Mouse (Mus musculus) bone marrow, adult 2 months (tissue): ENCODE results near the gene Ift140.
A peak's percentile ranks its signal among the peaks of the same experiment; 100 is the strongest.

ENCODE experiments used
- CTCF ChIP-seq: fragments of 200-500 bp; IDR thresholded peaks from 2 replicates; pipeline ENCODE4 v1.5.1; 2011; ENCODE audit warnings: low read length, control low read depth; ENCODE audit not compliant: control insufficient read depth, insufficient read depth
- POLR2A ChIP-seq: fragments of 200-500 bp; IDR thresholded peaks from 2 replicates; pipeline ENCODE4 v1.6.1; 2011; ENCODE audit warnings: low read depth, mild to moderate bottlenecking, control low read depth, low read length, borderline replicate concordance; ENCODE audit not compliant: control insufficient read depth

DNA sequence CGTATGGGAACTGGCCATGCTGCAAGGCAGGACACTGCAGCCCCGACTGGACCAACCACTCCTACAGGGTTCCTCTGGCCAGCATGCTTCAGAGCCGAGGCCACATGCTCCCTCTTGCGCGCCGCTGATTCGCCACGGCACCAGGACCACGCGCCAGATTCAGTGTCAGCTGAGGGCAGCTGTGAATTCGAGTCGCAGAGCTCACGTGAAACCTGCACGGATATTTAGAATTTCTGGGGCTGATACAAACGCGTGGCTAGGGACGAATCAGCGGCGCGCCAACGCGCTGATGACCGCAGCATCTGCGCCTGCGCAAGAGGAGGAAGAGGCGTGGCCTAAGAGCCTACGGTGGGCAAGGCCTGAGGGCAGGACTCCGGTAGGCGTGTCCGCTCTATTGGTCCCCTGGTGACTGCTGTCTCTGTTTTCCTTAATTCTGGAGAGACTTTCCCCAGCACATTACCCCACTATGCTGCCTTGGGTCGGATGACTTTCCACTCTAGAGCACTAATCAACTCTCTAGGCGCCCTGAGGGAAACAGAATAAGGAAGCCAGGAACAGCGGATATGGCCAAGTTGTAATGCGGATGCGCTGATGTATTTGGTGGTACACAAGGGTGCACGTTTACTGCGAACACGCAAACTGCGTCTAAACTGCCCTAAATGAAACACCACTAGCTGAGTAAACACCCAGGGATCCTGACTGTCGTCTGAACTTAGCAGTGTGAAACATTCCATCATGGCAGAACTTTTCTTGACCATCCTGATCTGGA is 100.0 kb downstream of the Ift140 start, which contains the start of gene Telo2:
- TF ChIP-seq CTCF (no peak), POLR2A (peak; percentile 60; the same call in 1 of the 2 replicates)
